In genomic region chr2:11193099-11193618, GRCm38 (mm10) we compare ENCODE assay signal across 12 mouse cellular contexts. TPM values are rescaled to one million over a fixed set of nuclear protein-coding genes. Genes with fewer than 3 reads are reported as not detected.
DNase-seq lines count a peak whose midpoint lies in the region; ATAC-seq and TF ChIP-seq lines count a peak whose summit lies in the region.
"Had no signal": no experiment of that assay in that cellular context is flagged by ENCODE, and none has a peak within 500 bp of the region (broad histone marks: within the 10 kb centered on the region; RNA-seq: fewer than 3 reads in every experiment).

No protein-coding gene starts in this region.

- H3K27ac ChIP-seq in heart, postnatal 0 days (ENCODE audit: low read depth), result no peak overlapping the region; the same call in 1 of the 2 replicates
- no peak overlapping the region for H3K27ac ChIP-seq in heart, embryonic 12.5 days (ENCODE audit: poor library complexity, severe bottlenecking)
- no peak overlapping the region for H3K27ac ChIP-seq in intestine, embryonic 15.5 days
- H3K27ac ChIP-seq in hindbrain, postnatal 0 days, result no peak overlapping the region
- H3K27ac ChIP-seq: forebrain, embryonic 15.5 days; heart, embryonic 13.5 days; limb, embryonic 15.5 days had no signal

- no peak for TF ChIP-seq CTCF in heart, postnatal 0 days (IDR thresholded peaks at IDR 0.05; ENCODE audit: low read depth)
- no peak for TF ChIP-seq CTCF in hindbrain, postnatal 0 days (IDR thresholded peaks at IDR 0.05; ENCODE audit: low read depth)

- H3K9ac ChIP-seq in heart, postnatal 0 days (replicated peaks; ENCODE audit: low read depth, low read length), result no peak overlapping the region; the same call in 1 of the 2 replicates
- no peak overlapping the region for H3K9ac ChIP-seq in heart, embryonic 12.5 days
- no peak overlapping the region for H3K9ac ChIP-seq in intestine, embryonic 15.5 days
- no peak overlapping the region for H3K9ac ChIP-seq in hindbrain, postnatal 0 days (replicated peaks; ENCODE audit: low read length)
- H3K9ac ChIP-seq: forebrain, embryonic 15.5 days; heart, embryonic 13.5 days; limb, embryonic 15.5 days had no signal

- no peaks in the 10 kb centered on the region for H3K36me3 ChIP-seq in heart, postnatal 0 days (replicated peaks; ENCODE audit: control insufficient read depth, insufficient read depth, low read length)
- no peaks in the 10 kb centered on the region for H3K36me3 ChIP-seq in heart, embryonic 12.5 days
- no peaks in the 10 kb centered on the region for H3K36me3 ChIP-seq in intestine, embryonic 15.5 days
- H3K36me3 ChIP-seq in hindbrain, postnatal 0 days (ENCODE audit: insufficient read depth, low read length), result no peaks in the 10 kb centered on the region
- H3K36me3 ChIP-seq: forebrain, embryonic 15.5 days; heart, embryonic 13.5 days; limb, embryonic 15.5 days had no signal

- peak overlapping the region; percentile 41 for H3K4me2 ChIP-seq in heart, postnatal 0 days (ENCODE audit: low read depth, low read length)
- H3K4me2 ChIP-seq in heart, embryonic 12.5 days, result no peak overlapping the region
- 0 out of 2 replicates have a peak overlapping the region, but pooled peaks have one; percentile 22 for H3K4me2 ChIP-seq in intestine, embryonic 15.5 days (replicated peaks)
- no peak overlapping the region for H3K4me2 ChIP-seq in hindbrain, postnatal 0 days (ENCODE audit: low read depth, low read length)
- H3K4me2 ChIP-seq: forebrain, embryonic 15.5 days; heart, embryonic 13.5 days; limb, embryonic 15.5 days had no signal

- TF ChIP-seq EP300 in heart, postnatal 0 days (IDR thresholded peaks at IDR 0.05; ENCODE audit: low read depth), result no peak

- H3K9me3 ChIP-seq in heart, postnatal 0 days (replicated peaks; ENCODE audit: control insufficient read depth, low read length), result no peaks in the 10 kb centered on the region
- no peaks in the 10 kb centered on the region for H3K9me3 ChIP-seq in heart, embryonic 12.5 days (replicated peaks)
- H3K9me3 ChIP-seq in intestine, embryonic 15.5 days, result no peaks in the 10 kb centered on the region
- no peaks in the 10 kb centered on the region for H3K9me3 ChIP-seq in hindbrain, postnatal 0 days (ENCODE audit: low read length)
- H3K9me3 ChIP-seq: forebrain, embryonic 15.5 days; heart, embryonic 13.5 days; limb, embryonic 15.5 days had no signal

- H3K4me1 ChIP-seq in heart, postnatal 0 days (ENCODE audit: control insufficient read depth, insufficient read depth), result no peaks in the 10 kb centered on the region
- no peaks in the 10 kb centered on the region for H3K4me1 ChIP-seq in heart, embryonic 12.5 days (replicated peaks)
- no peaks in the 10 kb centered on the region for H3K4me1 ChIP-seq in intestine, embryonic 15.5 days (replicated peaks)
- no peaks in the 10 kb centered on the region for H3K4me1 ChIP-seq in hindbrain, postnatal 0 days (ENCODE audit: insufficient read depth, low read length)
- H3K4me1 ChIP-seq: forebrain, embryonic 15.5 days; heart, embryonic 13.5 days; limb, embryonic 15.5 days had no signal

- intact Hi-C loops in gastrocnemius, postnatal 14 days (cut with DNase I; ENCODE audit: low total_unique reads), result no loop called here

- H3K27me3 ChIP-seq in heart, postnatal 0 days (ENCODE audit: control insufficient read depth, insufficient read depth, low read length), result no peaks in the 10 kb centered on the region
- H3K27me3 ChIP-seq in heart, embryonic 12.5 days (replicated peaks), result no peaks in the 10 kb centered on the region
- H3K27me3 ChIP-seq in intestine, embryonic 15.5 days (replicated peaks), result no peaks in the 10 kb centered on the region
- H3K27me3 ChIP-seq in hindbrain, postnatal 0 days (ENCODE audit: insufficient read depth, low read length), result no peaks in the 10 kb centered on the region
- H3K27me3 ChIP-seq: forebrain, embryonic 15.5 days; heart, embryonic 13.5 days; limb, embryonic 15.5 days had no signal

- DNase-seq in heart, postnatal 0 days (ENCODE audit: low spot score), result no peak
- DNase-seq in CD4-positive, CD25-positive, alpha-beta regulatory T cell, adult 2 months (ENCODE audit: low read depth, low spot score), result peak; percentile 85
- DNase-seq in natural killer cell, adult 2 months (ENCODE audit: low spot score in 2 of 2), result peak; percentile 36 to 44
- no peak for DNase-seq in frontal cortex, postnatal 36 days (ENCODE audit: low spot score in 2 of 2)
- DNase-seq in gastrocnemius, postnatal 14 days, result no peak
- no peak for DNase-seq in hindbrain, postnatal 0 days (ENCODE audit: low spot score)
- DNase-seq: cerebellum, postnatal 14 days had no signal

- peak overlapping the region; percentile 27; the same call in 1 of the 2 replicates for H3K4me3 ChIP-seq in heart, postnatal 0 days (ENCODE audit: low read depth, low read length)
- H3K4me3 ChIP-seq in heart, embryonic 12.5 days, result no peak overlapping the region
- H3K4me3 ChIP-seq in intestine, embryonic 15.5 days (replicated peaks), result no peak overlapping the region
- H3K4me3 ChIP-seq in hindbrain, postnatal 0 days (ENCODE audit: low read length), result no peak overlapping the region
- H3K4me3 ChIP-seq: forebrain, embryonic 15.5 days; heart, embryonic 13.5 days; limb, embryonic 15.5 days had no signal

- no peak for ATAC-seq in heart, postnatal 0 days (ENCODE audit: insufficient read depth, low read depth)
- ATAC-seq in heart, embryonic 12.5 days (ENCODE audit: insufficient number of reproducible peaks, low FRiP score), result no peak
- ATAC-seq in intestine, embryonic 15.5 days, result no peak
- no peak for ATAC-seq in hindbrain, postnatal 0 days
- ATAC-seq: forebrain, embryonic 15.5 days had no signal

- WGBS in heart, postnatal 0 days, result 54% methylated on average over 6 of the region's 6 CpGs
- WGBS in heart, embryonic 12.5 days, result 65% methylated on average over 6 of the region's 6 CpGs
- WGBS in intestine, embryonic 15.5 days, result 84% methylated on average over 6 of the region's 6 CpGs
- WGBS in hindbrain, postnatal 0 days, result 88% methylated on average over 6 of the region's 6 CpGs

RNA-seq across cellular contexts. Expression of gene Prkcq, which starts 21.3 kb away (rescaled TPM):
- 0.93 TPM in 1 of 2 replicates, not detected in the other for total RNA-seq in heart, postnatal 0 days (2014; rRNA removed; ENCODE audit: low replicate concordance)
- 0.48 and 0.59 TPM in 2 replicates for polyA plus RNA-seq in heart, postnatal 0 days (2015; fragmentation: Nextera tagmentation; extraction: Ambion mirVana)
- polyA plus RNA-seq in heart, embryonic 12.5 days (2016; fragmentation: Nextera tagmentation; extraction: Ambion mirVana), result 1.1 and 1.5 TPM in 2 replicates
- polyA plus RNA-seq in intestine, embryonic 15.5 days (2015; fragmentation: Nextera tagmentation; extraction: Ambion mirVana), result 1.4 and 2.0 TPM in 2 replicates
- total RNA-seq in gastrocnemius, postnatal 14 days (2021), result 10 to 100 TPM; 42.0 to 47.9 TPM
- 12.9 and 13.5 TPM in 2 replicates for total RNA-seq in hindbrain, postnatal 0 days (2014; rRNA removed)
- polyA plus RNA-seq in hindbrain, postnatal 0 days (2015; fragmentation: Nextera tagmentation; extraction: Ambion mirVana), result 14.8 and 18.1 TPM in 2 replicates

Comparison
In these comparisons a context has a peak if more than half of its experiments do, and no peak if none do; other contexts are left out.
1. H3K4me2 ChIP-seq: peak in heart, postnatal 0 days (single experiment) and intestine, embryonic 15.5 days (single experiment); none in heart, embryonic 12.5 days (single experiment) and hindbrain, postnatal 0 days (single experiment).
2. DNase-seq: peak in CD4-positive, CD25-positive, alpha-beta regulatory T cell, adult 2 months (single experiment) and natural killer cell, adult 2 months (2 of 2); none in heart, postnatal 0 days (single experiment), frontal cortex, postnatal 36 days (0 of 2), gastrocnemius, postnatal 14 days (single experiment) and hindbrain, postnatal 0 days (single experiment).